Mouse (Mus musculus): Measurements from ENCODE around the gene Ikzf1.

DNA sequence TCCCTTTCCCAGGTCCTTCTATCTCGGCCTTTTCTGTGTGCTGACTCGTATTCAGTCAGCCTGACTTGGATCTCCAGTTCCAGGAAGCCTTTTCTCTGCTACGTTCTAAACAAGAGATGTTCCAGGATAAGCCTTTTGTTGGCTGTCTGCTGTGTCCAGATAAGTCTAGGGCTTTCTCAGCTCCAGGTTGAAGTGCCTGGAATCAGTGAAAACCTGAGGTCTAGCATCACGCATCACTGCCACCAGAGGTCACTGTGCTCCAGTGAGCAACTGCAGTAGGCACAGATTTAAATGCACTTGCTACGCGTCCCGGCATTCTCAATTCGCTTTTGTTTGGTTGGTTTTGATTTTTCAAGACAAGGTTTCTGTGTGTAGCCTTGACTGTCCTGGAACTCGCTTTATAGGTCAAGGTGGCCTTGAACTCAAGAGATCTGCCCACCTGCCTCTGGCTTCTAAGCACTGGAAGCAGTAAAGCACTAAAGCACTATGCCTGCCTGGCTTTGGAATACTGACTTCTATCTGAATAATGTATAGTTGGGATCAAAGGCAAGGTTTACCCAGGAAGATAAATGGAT is 127.2 kb downstream of the Ikzf1 start:
- peak; percentile 75 for TF ChIP-seq GATA1 (IDR thresholded peaks at IDR 0.05; ENCODE audit: low read length)
- TF ChIP-seq TAL1 (IDR thresholded peaks at IDR 0.05; ENCODE audit: low read length): peak; percentile 72

Measured in erythroblast, embryonic 14.5 days (primary cell).